In genomic region chrX:19199531-19199930, GRCm38 (mm10) we compare ENCODE assay signal across 26 mouse cellular contexts.
"Had no signal": no experiment of that assay in that cellular context is flagged by ENCODE, and none has a peak within 500 bp of the region (broad histone marks: within the 10 kb centered on the region; RNA-seq: fewer than 3 reads in every experiment).

No protein-coding gene starts in this region.

- H3K27me3 ChIP-seq: heart, embryonic 12.5 days; hindbrain, embryonic 12.5 days; kidney, embryonic 15.5 days; limb, embryonic 13.5 days; limb, embryonic 15.5 days; liver, embryonic 12.5 days had no signal

- H3K4me2 ChIP-seq: heart, embryonic 12.5 days; hindbrain, embryonic 12.5 days; hindbrain, embryonic 14.5 days; kidney, embryonic 15.5 days; limb, embryonic 13.5 days; limb, embryonic 15.5 days; liver, embryonic 12.5 days had no signal

- H3K4me1 ChIP-seq: heart, embryonic 10.5 days; heart, embryonic 12.5 days; hindbrain, embryonic 10.5 days; hindbrain, embryonic 12.5 days; kidney, embryonic 15.5 days; limb, embryonic 13.5 days; limb, embryonic 15.5 days; liver, embryonic 12.5 days had no signal

- H3K9me3 ChIP-seq: heart, embryonic 10.5 days; heart, embryonic 12.5 days; hindbrain, embryonic 10.5 days; hindbrain, embryonic 12.5 days; kidney, embryonic 15.5 days; limb, embryonic 13.5 days; limb, embryonic 15.5 days; liver, embryonic 12.5 days had no signal

- H3K36me3 ChIP-seq: heart, embryonic 10.5 days; heart, embryonic 12.5 days; hindbrain, embryonic 10.5 days; hindbrain, embryonic 12.5 days; kidney, embryonic 15.5 days; limb, embryonic 13.5 days; limb, embryonic 15.5 days; liver, embryonic 12.5 days had no signal

- H3K9ac ChIP-seq: heart, embryonic 12.5 days; hindbrain, embryonic 12.5 days; hindbrain, embryonic 14.5 days; kidney, embryonic 15.5 days; limb, embryonic 13.5 days; limb, embryonic 15.5 days; liver, embryonic 12.5 days; liver, embryonic 14.5 days had no signal

- ATAC-seq: hindbrain, embryonic 16.5 days; inflammation-experienced regulatory T-cells, adult 6 months; intestine, embryonic 16.5 days; liver, embryonic 12.5 days had no signal

- H3K27ac ChIP-seq: gastrocnemius, adult 2 months; heart, embryonic 10.5 days; hindbrain, embryonic 10.5 days; hindbrain, embryonic 12.5 days; hindbrain, embryonic 14.5 days; kidney, embryonic 15.5 days; kidney, postnatal 0 days; limb, embryonic 13.5 days; limb, embryonic 15.5 days; liver, embryonic 12.5 days; liver, embryonic 14.5 days had no signal

- DNase-seq: gastrocnemius, adult 2 months; gastrocnemius, postnatal 10 days; gastrocnemius, postnatal 25 days; heart, adult 18-20 months; heart, postnatal 10 days; heart, postnatal 4 days; kidney, adult 11 months; kidney, adult 2 months; kidney, adult 9 months; kidney, postnatal 14 days; kidney, postnatal 36 days; left cerebral cortex, postnatal 4 days had no signal

- H3K4me3 ChIP-seq: gastrocnemius, adult 2 months; heart, embryonic 10.5 days; heart, embryonic 12.5 days; hindbrain, embryonic 10.5 days; hindbrain, embryonic 12.5 days; kidney, embryonic 15.5 days; limb, embryonic 13.5 days; limb, embryonic 15.5 days; liver, embryonic 12.5 days had no signal
